Mouse (Mus musculus): ENCODE measurements around the gene Gm9602. TPM values are rescaled to one million over a fixed set of nuclear protein-coding genes. Genes with fewer than 3 reads are reported as not detected.
A peak's percentile ranks its signal among the peaks of the same experiment; 100 is the strongest.
"Not testable (repeated sequence)": the region's sequence is repeated elsewhere in the genome, so short reads cannot be mapped to it uniquely, and the experiment has no call there.

Gm9602 gene
- not detected for total RNA-seq (2021)
- long read RNA-seq, experiment 1, result 0 reads
- long read RNA-seq, experiment 2, result 0 reads

DNA sequence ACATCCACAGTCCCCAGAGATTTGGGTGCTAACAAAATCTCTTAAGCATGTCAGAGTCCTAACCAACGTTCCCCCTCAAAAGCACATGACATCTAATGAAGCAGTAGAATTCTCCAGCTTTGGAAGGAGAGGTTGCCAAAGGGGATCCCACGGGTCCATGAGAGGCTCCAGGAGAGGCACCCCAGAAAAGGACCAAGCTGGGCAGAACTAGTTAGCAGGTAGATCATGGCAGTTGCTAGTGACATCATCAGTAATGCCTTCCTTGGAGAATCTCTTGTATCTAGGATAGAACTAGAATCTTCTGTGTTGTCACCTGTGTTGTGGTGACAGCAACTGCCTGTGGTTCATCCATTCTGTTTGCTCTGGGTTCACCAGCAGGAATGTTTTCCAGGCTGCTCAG, at the start of gene Gm9602:
Gm9602 (plus strand) TSS at position 301 of the 400 bp plus-strand sequence.
- intact Hi-C loops (cut with DNase I; ENCODE audit: low total_unique reads); DNase-seq: not testable (repeated sequence)

- DNase-seq, result peak; percentile 1
Measured at GRCm38 (mm10) chr14:4806421-4806820, 30.3 kb downstream of the Gm9602 start.

GRCm38 (mm10) chr14:4821950-4822349, 45.8 kb downstream of the Gm9602 start:
- peak; percentile 2 for DNase-seq
- intact Hi-C loops (cut with DNase I; ENCODE audit: low total_unique reads), result not testable (repeated sequence)

More at GRCm38 (mm10) chr14:4806421-4806820, 30.3 kb downstream of the Gm9602 start:
- intact Hi-C loops (cut with DNase I; ENCODE audit: low total_unique reads), result not testable (repeated sequence)

Other genes starting within 250 kb of the Gm9602 start
- not detected for gene Gm3047, start 220.9 kb upstream of the Gm9602 start, total RNA-seq (2021)
- gene Gm8159, start 144.0 kb upstream of the Gm9602 start, total RNA-seq (2021), result not detected
- not detected for gene Gm3239, start 112.1 kb upstream of the Gm9602 start, total RNA-seq (2021)
- not detected for gene Gm7876, start 67.1 kb upstream of the Gm9602 start, total RNA-seq (2021)
- gene Gm3252, start 49.6 kb upstream of the Gm9602 start, total RNA-seq (2021), result under 1 TPM; 0.29 TPM
- not detected for gene Gm3269, start 61.8 kb downstream of the Gm9602 start, total RNA-seq (2021)
- gene Gm3264, start 79.2 kb downstream of the Gm9602 start, total RNA-seq (2021), result 1 to 10 TPM; 1.0 to 3.0 TPM
- gene Gm3278, start 116.1 kb downstream of the Gm9602 start, total RNA-seq (2021), result not detected
- not detected for gene Gm8297, start 207.6 kb downstream of the Gm9602 start, total RNA-seq (2021)
- not detected for gene Gm3298, start 239.6 kb downstream of the Gm9602 start, total RNA-seq (2021)

Data from gastrocnemius, postnatal 14 days (tissue).